Mouse (Mus musculus): Measurements from ENCODE around the gene Fscn3. TPM values are rescaled to one million over a fixed set of nuclear protein-coding genes. Genes with fewer than 3 reads are reported as not detected.

Gene Fscn3
- polyA plus RNA-seq, 1 experiment from 2014 or later = not detected

- peaks cover 8% of the 10 kb centered on the region for H3K4me1 ChIP-seq (ENCODE audit: control insufficient read depth, insufficient read depth, low read length)
- no peak overlapping the region for H3K27ac ChIP-seq (ENCODE audit: low read length)
- ATAC-seq = no peak
- peaks cover 8% of the 10 kb centered on the region; the same call in 1 of the 2 replicates for H3K27me3 ChIP-seq (replicated peaks; ENCODE audit: control insufficient read depth, insufficient read depth, low read length)
- H3K36me3 ChIP-seq (ENCODE audit: control insufficient read depth, insufficient read depth, low read length) = no peaks in the 10 kb centered on the region
- WGBS = 88% methylated on average over 4 of the region's 4 CpGs
- no peak overlapping the region for H3K9ac ChIP-seq (ENCODE audit: low read depth, low read length)
- no peak overlapping the region for H3K4me2 ChIP-seq (ENCODE audit: low read depth, low read length)
- no peak overlapping the region for H3K4me3 ChIP-seq (ENCODE audit: low read length)
- peaks cover 12% of the 10 kb centered on the region; the same call in 1 of the 2 replicates for H3K9me3 ChIP-seq (ENCODE audit: control insufficient read depth, low read length)
Observed at GRCm38 (mm10) chr6:28399791-28400190, 27.8 kb upstream of the Fscn3 start.

- no peak overlapping the region for H3K9ac ChIP-seq (ENCODE audit: low read depth, low read length)
- H3K4me1 ChIP-seq (ENCODE audit: control insufficient read depth, insufficient read depth, low read length) = no peaks in the 10 kb centered on the region
- WGBS = 73% methylated on average over 9 of the region's 9 CpGs
- no peak overlapping the region for H3K4me2 ChIP-seq (ENCODE audit: low read depth, low read length)
- H3K9me3 ChIP-seq (ENCODE audit: control insufficient read depth, low read length) = no peaks in the 10 kb centered on the region
- no peaks in the 10 kb centered on the region for H3K36me3 ChIP-seq (ENCODE audit: control insufficient read depth, insufficient read depth, low read length)
- H3K27ac ChIP-seq (ENCODE audit: low read length) = no peak overlapping the region
- no peak for ATAC-seq
- H3K27me3 ChIP-seq (replicated peaks; ENCODE audit: control insufficient read depth, insufficient read depth, low read length) = no peaks in the 10 kb centered on the region
- H3K4me3 ChIP-seq (ENCODE audit: low read length) = no peak overlapping the region
Observed at GRCm38 (mm10) chr6:28410053-28410452, 17.5 kb upstream of the Fscn3 start.

GRCm38 (mm10) chr6:28411236-28411635, 16.4 kb upstream of the Fscn3 start:
- ATAC-seq = no peak
- no peak overlapping the region for H3K4me3 ChIP-seq (ENCODE audit: low read length)
- H3K27me3 ChIP-seq (replicated peaks; ENCODE audit: control insufficient read depth, insufficient read depth, low read length) = no peaks in the 10 kb centered on the region
- H3K9ac ChIP-seq (ENCODE audit: low read depth, low read length) = no peak overlapping the region
- no peak overlapping the region for H3K27ac ChIP-seq (ENCODE audit: low read length)
- 69% methylated on average over 2 of the region's 2 CpGs for WGBS
- no peaks in the 10 kb centered on the region for H3K9me3 ChIP-seq (ENCODE audit: control insufficient read depth, low read length)
- H3K4me2 ChIP-seq (ENCODE audit: low read depth, low read length) = no peak overlapping the region
- H3K4me1 ChIP-seq (ENCODE audit: control insufficient read depth, insufficient read depth, low read length) = no peaks in the 10 kb centered on the region
- 0 out of 2 replicates have a peak, but pooled peaks cover 5% of the 10 kb centered on the region for H3K36me3 ChIP-seq (ENCODE audit: control insufficient read depth, insufficient read depth, low read length)

- Histone ChIP-seq H3K36me3 (ENCODE audit: control insufficient read depth, insufficient read depth, low read length) (0 out of 2 replicates have a peak, but pooled peaks cover 12% of the 10 kb centered on the region), H3K9me3 (ENCODE audit: control insufficient read depth, low read length) (no peaks in the 10 kb centered on the region), H3K27ac (ENCODE audit: low read length) (no peak overlapping the region), H3K4me1 (ENCODE audit: control insufficient read depth, insufficient read depth, low read length) (peaks cover 18% of the 10 kb centered on the region), H3K4me2 (ENCODE audit: low read depth, low read length) (no peak overlapping the region), H3K4me3 (ENCODE audit: low read length) (no peak overlapping the region), H3K27me3 (replicated peaks; ENCODE audit: control insufficient read depth, insufficient read depth, low read length) (no peaks in the 10 kb centered on the region), H3K9ac (ENCODE audit: low read depth, low read length) (no peak overlapping the region)
- ATAC-seq = no peak
- 69% methylated on average over 4 of the region's 4 CpGs for WGBS
Observed at GRCm38 (mm10) chr6:28416981-28417380, 10.6 kb upstream of the Fscn3 start.

- Histone ChIP-seq H3K9ac (ENCODE audit: low read depth, low read length) (no peak overlapping the region), H3K4me2 (ENCODE audit: low read depth, low read length) (no peak overlapping the region), H3K4me1 (ENCODE audit: control insufficient read depth, insufficient read depth, low read length) (peaks cover 22% of the 10 kb centered on the region), H3K9me3 (ENCODE audit: control insufficient read depth, low read length) (no peaks in the 10 kb centered on the region), H3K36me3 (ENCODE audit: control insufficient read depth, insufficient read depth, low read length) (0 out of 2 replicates have a peak, but pooled peaks cover 12% of the 10 kb centered on the region), H3K4me3 (ENCODE audit: low read length) (no peak overlapping the region), H3K27me3 (replicated peaks; ENCODE audit: control insufficient read depth, insufficient read depth, low read length) (no peaks in the 10 kb centered on the region), H3K27ac (ENCODE audit: low read length) (no peak overlapping the region)
- ATAC-seq = no peak
- 83% methylated on average over 14 of the region's 14 CpGs for WGBS
Observed at GRCm38 (mm10) chr6:28418449-28418848, 9.1 kb upstream of the Fscn3 start.

GRCm38 (mm10) chr6:28419673-28420072, 7.9 kb upstream of the Fscn3 start:
- 0 out of 2 replicates have a peak, but pooled peaks cover 12% of the 10 kb centered on the region for H3K36me3 ChIP-seq (ENCODE audit: control insufficient read depth, insufficient read depth, low read length)
- peaks cover 25% of the 10 kb centered on the region for H3K4me1 ChIP-seq (ENCODE audit: control insufficient read depth, insufficient read depth, low read length)
- WGBS = 74% methylated on average over 2 of the region's 2 CpGs
- H3K27ac ChIP-seq (ENCODE audit: low read length) = no peak overlapping the region
- no peak overlapping the region for H3K4me3 ChIP-seq (ENCODE audit: low read length)
- H3K27me3 ChIP-seq (replicated peaks; ENCODE audit: control insufficient read depth, insufficient read depth, low read length) = no peaks in the 10 kb centered on the region
- no peaks in the 10 kb centered on the region for H3K9me3 ChIP-seq (ENCODE audit: control insufficient read depth, low read length)
- ATAC-seq = no peak
- no peak overlapping the region for H3K9ac ChIP-seq (ENCODE audit: low read depth, low read length)
- H3K4me2 ChIP-seq (ENCODE audit: low read depth, low read length) = peak overlapping the region; percentile 93; the same call in 1 of the 2 replicates

- Histone ChIP-seq H3K9me3 (ENCODE audit: control insufficient read depth, low read length) (no peaks in the 10 kb centered on the region), H3K27ac (ENCODE audit: low read length) (no peak overlapping the region), H3K27me3 (replicated peaks; ENCODE audit: control insufficient read depth, insufficient read depth, low read length) (no peaks in the 10 kb centered on the region), H3K4me3 (ENCODE audit: low read length) (peak overlapping the region; percentile 88), H3K4me1 (ENCODE audit: control insufficient read depth, insufficient read depth, low read length) (peaks cover 29% of the 10 kb centered on the region), H3K4me2 (ENCODE audit: low read depth, low read length) (peak overlapping the region; percentile 93), H3K9ac (ENCODE audit: low read depth, low read length) (peak overlapping the region; percentile 86), H3K36me3 (ENCODE audit: control insufficient read depth, insufficient read depth, low read length) (0 out of 2 replicates have a peak, but pooled peaks cover 9% of the 10 kb centered on the region)
- WGBS = 75% methylated on average over 17 of the region's 17 CpGs
- ATAC-seq = no peak
Observed at GRCm38 (mm10) chr6:28420361-28420760, 7.2 kb upstream of the Fscn3 start.

GRCm38 (mm10) chr6:28420865-28421264, 6.7 kb upstream of the Fscn3 start:
- peak overlapping the region; percentile 93 for H3K4me2 ChIP-seq (ENCODE audit: low read depth, low read length)
- peak overlapping the region; percentile 86 for H3K9ac ChIP-seq (ENCODE audit: low read depth, low read length)
- no peaks in the 10 kb centered on the region for H3K9me3 ChIP-seq (ENCODE audit: control insufficient read depth, low read length)
- no peak for ATAC-seq
- peaks cover 10% of the 10 kb centered on the region; the same call in 1 of the 2 replicates for H3K36me3 ChIP-seq (ENCODE audit: control insufficient read depth, insufficient read depth, low read length)
- H3K27ac ChIP-seq (ENCODE audit: low read length) = peak overlapping the region; percentile 81
- H3K27me3 ChIP-seq (replicated peaks; ENCODE audit: control insufficient read depth, insufficient read depth, low read length) = no peaks in the 10 kb centered on the region
- peak overlapping the region; percentile 88 for H3K4me3 ChIP-seq (ENCODE audit: low read length)
- WGBS = 17% methylated on average over 13 of the region's 13 CpGs
- H3K4me1 ChIP-seq (ENCODE audit: control insufficient read depth, insufficient read depth, low read length) = peaks cover 29% of the 10 kb centered on the region

- Histone ChIP-seq H3K36me3 (ENCODE audit: control insufficient read depth, insufficient read depth, low read length) (peaks cover 11% of the 10 kb centered on the region; the same call in 1 of the 2 replicates), H3K4me1 (ENCODE audit: control insufficient read depth, insufficient read depth, low read length) (peaks cover 29% of the 10 kb centered on the region), H3K4me3 (ENCODE audit: low read length) (peak overlapping the region; percentile 88), H3K9ac (ENCODE audit: low read depth, low read length) (peak overlapping the region; percentile 86), H3K27me3 (replicated peaks; ENCODE audit: control insufficient read depth, insufficient read depth, low read length) (no peaks in the 10 kb centered on the region), H3K9me3 (ENCODE audit: control insufficient read depth, low read length) (no peaks in the 10 kb centered on the region), H3K4me2 (ENCODE audit: low read depth, low read length) (peak overlapping the region; percentile 93), H3K27ac (ENCODE audit: low read length) (peak overlapping the region; percentile 81)
- under 1% methylated on average over 27 of the region's 27 CpGs for WGBS
- peak; percentile 93 for ATAC-seq
Observed at GRCm38 (mm10) chr6:28421469-28422000, 6.1 kb upstream of the Fscn3 start.

Data from intestine, embryonic 16.5 days (tissue).